Mouse (Mus musculus) testis, adult 2 months (tissue): ENCODE measurements around the gene Mettl9.

ENCODE experiments used
- CTCF ChIP-seq: fragments of 200-500 bp; IDR thresholded peaks from 2 replicates; pipeline ENCODE4 v1.5.1; 2012; ENCODE audit warnings: low read depth, mild to moderate bottlenecking, inconsistent platforms, low read length, moderate library complexity; ENCODE audit not compliant: control insufficient read depth, insufficient read depth, insufficient replicate concordance
- POLR2A ChIP-seq: fragments of 200-500 bp; IDR thresholded peaks from 2 replicates; pipeline ENCODE4 v1.6.1; 2012; ENCODE audit warnings: low read depth, mild to moderate bottlenecking, inconsistent platforms, low read length, moderate library complexity; ENCODE audit not compliant: control insufficient read depth

DNA sequence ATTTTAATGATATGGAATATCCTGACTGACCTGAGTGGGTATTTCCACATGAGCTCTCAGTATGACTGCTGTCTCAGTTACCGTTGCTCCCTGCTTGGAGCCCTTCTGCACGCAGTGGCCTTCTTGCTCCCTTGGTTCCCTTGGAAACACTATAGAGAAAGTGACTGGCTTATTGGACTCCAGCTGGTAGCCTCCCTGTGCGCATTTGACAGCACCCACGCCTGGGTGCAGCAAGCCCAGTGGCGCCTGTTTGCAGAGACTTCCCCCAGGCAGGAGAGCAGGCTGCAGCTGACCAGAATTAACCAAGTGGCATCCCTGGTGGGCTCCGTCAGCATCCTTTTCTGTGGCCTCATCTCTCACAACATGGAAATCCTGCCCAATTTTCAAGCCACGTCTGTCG lies 43.1 kb upstream of the Mettl9 start:
- TF ChIP-seq CTCF (no peak), POLR2A (no peak)
